Mouse (Mus musculus): ENCODE data around the gene Olfr159. TPM values are rescaled to one million over a fixed set of nuclear protein-coding genes. Genes with fewer than 3 reads are reported as not detected.

The Olfr159 gene
- polyA plus RNA-seq, 1 experiment from 2014 or later, result not detected

- WGBS, result 74% methylated on average over 21 of the region's 21 CpGs
- H3K27me3 ChIP-seq (replicated peaks), result no peaks in the 10 kb centered on the region
These were observed 11.0 kb downstream of the Olfr159 start for GRCm38 (mm10) chr4:43759571-43760418.

GRCm38 (mm10) chr4:43757213-43757612 lies 13.6 kb downstream of the Olfr159 start:
- no peak overlapping the region for H3K4me2 ChIP-seq
- H3K9me3 ChIP-seq (replicated peaks), result no peaks in the 10 kb centered on the region
- WGBS, result 29% methylated on average over 6 of the region's 6 CpGs
- no peaks in the 10 kb centered on the region for H3K36me3 ChIP-seq
- H3K27me3 ChIP-seq (replicated peaks), result no peaks in the 10 kb centered on the region
- H3K4me1 ChIP-seq (replicated peaks), result peaks cover 23% of the 10 kb centered on the region
- H3K27ac ChIP-seq (ENCODE audit: poor library complexity, severe bottlenecking), result peak overlapping the region; percentile 50
- no peak for ATAC-seq (ENCODE audit: insufficient number of reproducible peaks, low FRiP score)
- H3K9ac ChIP-seq, result no peak overlapping the region
- H3K4me3 ChIP-seq, result no peak overlapping the region

More at GRCm38 (mm10) chr4:43759571-43760418, 11.0 kb downstream of the Olfr159 start:
- no peak for ATAC-seq (ENCODE audit: insufficient number of reproducible peaks, low FRiP score)
- no peak overlapping the region for H3K4me2 ChIP-seq
- no peak overlapping the region for H3K9ac ChIP-seq
- H3K9me3 ChIP-seq (replicated peaks), result peaks cover 6% of the 10 kb centered on the region; the same call in 1 of the 2 replicates
- no peak overlapping the region for H3K27ac ChIP-seq (ENCODE audit: poor library complexity, severe bottlenecking)
- H3K4me3 ChIP-seq, result no peak overlapping the region
- H3K4me1 ChIP-seq (replicated peaks), result peaks cover 23% of the 10 kb centered on the region
- no peaks in the 10 kb centered on the region for H3K36me3 ChIP-seq

- no peak overlapping the region for H3K27ac ChIP-seq (ENCODE audit: poor library complexity, severe bottlenecking)
- no peak for ATAC-seq (ENCODE audit: insufficient number of reproducible peaks, low FRiP score)
- no peaks in the 10 kb centered on the region for H3K27me3 ChIP-seq (replicated peaks)
- H3K9me3 ChIP-seq (replicated peaks), result 0 out of 2 replicates have a peak, but pooled peaks cover 4% of the 10 kb centered on the region
- WGBS, result 15% methylated on average over 6 of the region's 6 CpGs
- no peak overlapping the region for H3K4me3 ChIP-seq
- H3K4me2 ChIP-seq, result no peak overlapping the region
- H3K4me1 ChIP-seq (replicated peaks), result peaks cover 5% of the 10 kb centered on the region; the same call in 1 of the 2 replicates
- no peaks in the 10 kb centered on the region for H3K36me3 ChIP-seq
- H3K9ac ChIP-seq, result no peak overlapping the region
These were observed 25.6 kb downstream of the Olfr159 start for GRCm38 (mm10) chr4:43745187-43745586.

DNA sequence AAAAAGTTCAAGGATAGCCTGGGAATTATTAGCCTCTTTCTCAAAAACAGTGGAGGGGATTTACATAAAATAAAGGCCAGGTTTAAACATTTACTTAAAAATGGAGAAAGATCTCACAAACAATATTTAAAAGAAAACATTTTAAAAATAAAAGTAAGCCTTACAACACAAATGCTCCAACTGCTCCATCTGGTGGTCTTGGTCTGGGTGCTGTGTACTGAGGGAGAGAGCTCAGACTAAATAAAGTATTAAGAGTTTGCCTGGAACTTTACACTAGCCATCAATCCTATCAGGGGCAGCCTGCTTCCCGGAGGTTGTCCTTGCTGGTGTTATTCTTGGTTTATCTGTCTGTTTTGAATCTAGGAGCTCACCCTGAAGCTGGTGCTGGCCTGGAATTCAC lies 27.7 kb downstream of the Olfr159 start:
- Histone ChIP-seq H3K4me3 (no peak overlapping the region), H3K4me1 (replicated peaks) (peaks cover 10% of the 10 kb centered on the region; the same call in 1 of the 2 replicates), H3K27ac (ENCODE audit: poor library complexity, severe bottlenecking) (no peak overlapping the region), H3K9ac (no peak overlapping the region), H3K27me3 (replicated peaks) (no peaks in the 10 kb centered on the region), H3K9me3 (replicated peaks) (no peaks in the 10 kb centered on the region), H3K4me2 (no peak overlapping the region), H3K36me3 (no peaks in the 10 kb centered on the region)
- ATAC-seq (ENCODE audit: insufficient number of reproducible peaks, low FRiP score), result no peak
- WGBS, result 12% methylated on average over 1 of the region's 1 CpGs

- no peak overlapping the region for H3K9ac ChIP-seq
- ATAC-seq (ENCODE audit: insufficient number of reproducible peaks, low FRiP score), result no peak
- no peak overlapping the region for H3K4me2 ChIP-seq
- peaks cover 10% of the 10 kb centered on the region; the same call in 1 of the 2 replicates for H3K4me1 ChIP-seq (replicated peaks)
- H3K9me3 ChIP-seq (replicated peaks), result no peaks in the 10 kb centered on the region
- H3K36me3 ChIP-seq, result no peaks in the 10 kb centered on the region
- no peak overlapping the region for H3K27ac ChIP-seq (ENCODE audit: poor library complexity, severe bottlenecking)
- no peak overlapping the region for H3K4me3 ChIP-seq
- no peaks in the 10 kb centered on the region for H3K27me3 ChIP-seq (replicated peaks)
- 29% methylated on average over 4 of the region's 4 CpGs for WGBS
These were observed 28.2 kb downstream of the Olfr159 start for GRCm38 (mm10) chr4:43742637-43743036.

DNA sequence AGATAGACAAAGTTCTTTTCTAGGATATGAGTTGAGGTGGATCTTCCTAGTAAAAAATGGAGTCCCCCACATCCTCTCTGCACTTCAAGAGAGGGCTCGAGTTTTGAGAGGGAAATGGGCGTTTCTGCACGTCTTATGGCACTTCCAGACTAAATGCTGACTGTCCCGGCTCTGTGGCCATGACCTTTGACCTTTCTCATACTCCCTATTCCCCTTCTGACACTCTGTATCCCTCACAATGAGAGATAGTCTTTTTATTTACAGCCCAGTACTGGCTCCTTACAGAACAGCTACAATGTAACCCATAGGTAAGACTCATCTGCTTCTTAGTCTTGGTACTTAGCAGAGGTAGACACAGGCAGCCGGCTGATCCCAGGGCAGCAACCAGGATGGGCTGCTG lies 29.3 kb downstream of the Olfr159 start:
- no peak for ATAC-seq (ENCODE audit: insufficient number of reproducible peaks, low FRiP score)
- Histone ChIP-seq H3K27me3 (replicated peaks) (no peaks in the 10 kb centered on the region), H3K36me3 (no peaks in the 10 kb centered on the region), H3K4me3 (no peak overlapping the region), H3K9me3 (replicated peaks) (no peaks in the 10 kb centered on the region), H3K4me2 (no peak overlapping the region), H3K9ac (no peak overlapping the region), H3K27ac (ENCODE audit: poor library complexity, severe bottlenecking) (no peak overlapping the region), H3K4me1 (replicated peaks) (0 out of 2 replicates have a peak, but pooled peaks cover 9% of the 10 kb centered on the region)
- 58% methylated on average over 5 of the region's 5 CpGs for WGBS

DNA sequence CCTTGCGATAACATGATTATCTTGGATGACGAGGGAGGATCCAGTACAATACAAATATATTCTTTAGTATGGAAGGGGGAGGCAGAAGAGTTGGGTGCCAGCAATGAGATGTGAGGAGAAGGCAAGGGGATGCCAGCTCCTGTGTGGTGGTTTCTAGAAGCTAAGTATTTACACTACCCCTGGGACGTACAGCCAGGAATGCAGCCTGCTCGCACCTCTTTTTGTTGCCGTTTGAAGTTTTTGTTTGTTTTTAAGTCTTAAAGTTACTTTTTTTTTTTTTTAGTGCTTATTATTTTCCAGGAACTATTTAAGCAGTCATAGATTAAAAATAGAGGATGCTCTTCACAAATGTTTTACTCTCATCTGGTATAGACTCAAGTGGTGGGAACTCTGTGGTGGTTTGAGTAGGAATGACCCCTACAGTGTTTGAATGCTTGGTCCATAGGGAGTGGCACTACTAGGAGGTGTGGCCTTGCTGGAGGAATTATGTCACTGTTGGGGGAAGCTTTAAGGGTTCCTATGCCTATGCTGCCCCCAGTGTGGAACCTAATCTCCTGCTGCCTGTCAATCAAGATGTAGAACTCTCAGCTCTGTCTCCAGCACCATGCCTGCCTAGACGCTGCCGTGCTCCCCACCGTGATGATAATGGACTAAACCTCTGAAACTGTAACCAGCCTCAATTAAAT lies 31.7 kb downstream of the Olfr159 start:
- 53% methylated on average over 8 of the region's 8 CpGs for WGBS
- Histone ChIP-seq H3K9me3 (replicated peaks) (no peaks in the 10 kb centered on the region), H3K27ac (ENCODE audit: poor library complexity, severe bottlenecking) (no peak overlapping the region), H3K4me1 (replicated peaks) (0 out of 2 replicates have a peak, but pooled peaks cover 9% of the 10 kb centered on the region), H3K27me3 (replicated peaks) (no peaks in the 10 kb centered on the region), H3K4me2 (no peak overlapping the region), H3K4me3 (no peak overlapping the region), H3K36me3 (no peaks in the 10 kb centered on the region), H3K9ac (no peak overlapping the region)
- no peak for ATAC-seq (ENCODE audit: insufficient number of reproducible peaks, low FRiP score)

- Histone ChIP-seq H3K27ac (ENCODE audit: poor library complexity, severe bottlenecking) (no peak overlapping the region), H3K4me2 (no peak overlapping the region), H3K36me3 (no peaks in the 10 kb centered on the region), H3K27me3 (replicated peaks) (no peaks in the 10 kb centered on the region), H3K9ac (no peak overlapping the region), H3K4me1 (replicated peaks) (peaks cover 24% of the 10 kb centered on the region), H3K4me3 (no peak overlapping the region), H3K9me3 (replicated peaks) (no peaks in the 10 kb centered on the region)
- no peak for ATAC-seq (ENCODE audit: insufficient number of reproducible peaks, low FRiP score)
- WGBS, result 64% methylated on average over 6 of the region's 6 CpGs
These were observed 33.7 kb downstream of the Olfr159 start for GRCm38 (mm10) chr4:43737144-43737543.

DNA sequence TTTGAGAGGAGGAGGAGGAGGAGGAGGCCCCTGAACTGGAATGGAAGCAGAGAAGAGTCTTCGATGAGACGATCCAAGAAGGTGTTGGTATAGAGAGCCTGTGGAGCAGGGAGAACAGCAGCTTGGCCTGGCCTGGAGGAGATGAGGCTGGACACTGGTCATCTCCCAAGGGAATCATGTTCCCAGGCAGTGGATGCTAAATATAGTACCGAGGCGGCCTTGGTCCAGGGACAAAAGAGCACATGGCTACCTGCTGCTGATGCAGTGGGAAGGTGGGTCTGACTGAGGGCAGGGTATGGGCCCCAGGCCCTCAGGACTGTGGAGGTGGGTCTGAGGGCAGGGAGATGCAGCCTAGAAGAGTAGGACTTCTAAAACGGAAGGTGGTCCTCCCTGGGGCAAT lies 37.6 kb downstream of the Olfr159 start:
- Histone ChIP-seq H3K9me3 (replicated peaks) (no peaks in the 10 kb centered on the region), H3K27me3 (replicated peaks) (no peaks in the 10 kb centered on the region), H3K27ac (ENCODE audit: poor library complexity, severe bottlenecking) (no peak overlapping the region), H3K36me3 (no peaks in the 10 kb centered on the region), H3K9ac (no peak overlapping the region), H3K4me3 (no peak overlapping the region), H3K4me1 (replicated peaks) (peaks cover 57% of the 10 kb centered on the region), H3K4me2 (no peak overlapping the region)
- 64% methylated on average over 5 of the region's 5 CpGs for WGBS
- no peak for ATAC-seq (ENCODE audit: insufficient number of reproducible peaks, low FRiP score)

DNA sequence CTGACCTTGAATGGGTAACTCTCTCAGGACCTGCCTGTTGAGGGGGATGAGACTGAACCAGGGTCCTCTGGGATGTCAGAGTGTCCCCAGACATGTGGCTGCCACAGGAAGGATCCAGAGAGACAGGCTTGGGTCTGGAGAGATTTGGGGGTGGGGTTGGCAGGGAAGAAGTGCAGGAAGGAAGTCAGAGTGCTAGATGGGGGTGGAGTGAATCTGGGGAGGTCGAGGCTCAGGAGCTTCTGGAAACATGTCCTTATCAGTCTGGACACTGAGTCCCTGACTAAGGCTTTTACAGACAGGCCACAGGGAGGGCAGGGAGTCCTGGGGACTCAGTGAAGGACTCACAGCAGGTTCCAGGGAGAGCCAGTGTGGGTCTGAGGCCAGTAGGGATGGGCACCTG lies 38.6 kb downstream of the Olfr159 start:
- no peaks in the 10 kb centered on the region for H3K36me3 ChIP-seq
- no peaks in the 10 kb centered on the region for H3K9me3 ChIP-seq (replicated peaks)
- no peak overlapping the region for H3K4me2 ChIP-seq
- peaks cover 67% of the 10 kb centered on the region for H3K4me1 ChIP-seq (replicated peaks)
- H3K4me3 ChIP-seq, result no peak overlapping the region
- 0% methylated on average over 1 of the region's 1 CpGs for WGBS
- H3K27ac ChIP-seq (ENCODE audit: poor library complexity, severe bottlenecking), result no peak overlapping the region
- H3K27me3 ChIP-seq (replicated peaks), result no peaks in the 10 kb centered on the region
- ATAC-seq (ENCODE audit: insufficient number of reproducible peaks, low FRiP score), result no peak
- H3K9ac ChIP-seq, result no peak overlapping the region

- Histone ChIP-seq H3K27me3 (replicated peaks) (no peaks in the 10 kb centered on the region), H3K4me3 (no peak overlapping the region), H3K9ac (no peak overlapping the region), H3K4me2 (no peak overlapping the region), H3K36me3 (no peaks in the 10 kb centered on the region), H3K4me1 (replicated peaks) (peaks cover 76% of the 10 kb centered on the region), H3K27ac (ENCODE audit: poor library complexity, severe bottlenecking) (peak overlapping the region; percentile 90; the same call in 1 of the 2 replicates), H3K9me3 (replicated peaks) (no peaks in the 10 kb centered on the region)
- WGBS, result 53% methylated on average over 21 of the region's 21 CpGs
- no peak for ATAC-seq (ENCODE audit: insufficient number of reproducible peaks, low FRiP score)
These were observed 40.0 kb downstream of the Olfr159 start for GRCm38 (mm10) chr4:43730750-43731297.
